Mouse (Mus musculus) MEL (cell line): ENCODE results near the gene Rpap1. TPM values are rescaled to one million over a fixed set of nuclear protein-coding genes. Genes with fewer than 3 reads are reported as not detected.

Source experiments
- DNase-seq: peaks from one replicate; pipeline ENCODE4 v3.0.0; 2011; ENCODE audit warnings: low read depth, low spot score
- H3K27ac ChIP-seq: 2 replicates; pipeline ENCODE4 v1.5.1; 2012; ENCODE audit warnings: low read depth, mild to moderate bottlenecking, control low read depth, low read length, moderate library complexity; ENCODE audit not compliant: control insufficient read depth
- H3K27me3 ChIP-seq, 2 experiments: fragments of 150-350 bp in 1 of 2; sonication (generic) in 1 of 2; 2 replicates each; pipeline ENCODE4 v1.6.1; 2012; ENCODE audit warnings: low read length in 2 of 2, mild to moderate bottlenecking in 2 of 2, improper control_type of control experiment in 1 of 2, moderate library complexity in 1 of 2; ENCODE audit not compliant: insufficient read depth in 2 of 2, control insufficient read depth in 1 of 2
- H3K36me3 ChIP-seq, 2 experiments: 2 replicates each; pipeline ENCODE4 v1.6.1; 2012 to 2014; ENCODE audit warnings: low read length in 2 of 2, improper control_type of control experiment in 1 of 2, inconsistent platforms in 1 of 2, mild to moderate bottlenecking in 1 of 2; ENCODE audit not compliant: insufficient read depth in 2 of 2, control insufficient read depth in 1 of 2
- H3K4me1 ChIP-seq, 2 experiments: fragments of 150-350 bp in 1 of 2; sonication (generic) in 1 of 2; 2 replicates each; pipeline ENCODE4 v1.6.1; 2012; ENCODE audit warnings: low read length in 2 of 2, improper control_type of control experiment in 1 of 2, mild to moderate bottlenecking in 1 of 2; ENCODE audit not compliant: insufficient read depth in 2 of 2, control insufficient read depth in 1 of 2
- H3K4me3 ChIP-seq, 2 experiments: fragments of 150-350 bp in 1 of 2; sonication (generic) in 1 of 2; 2 replicates each; pipeline ENCODE4 v1.5.1; 2012; ENCODE audit warnings: low read depth in 2 of 2, low read length in 2 of 2, mild to moderate bottlenecking in 2 of 2, moderate library complexity in 2 of 2, control low read depth in 1 of 2, improper control_type of control experiment in 1 of 2; ENCODE audit not compliant: control insufficient read depth in 1 of 2, insufficient read depth in 1 of 2
- H3K79me2 ChIP-seq: 2 replicates; pipeline ENCODE4 v1.6.1; 2012; ENCODE audit warnings: mild to moderate bottlenecking, low read length, moderate library complexity; ENCODE audit not compliant: control insufficient read depth, poor library complexity, insufficient read depth
- H3K9ac ChIP-seq: 2 replicates; pipeline ENCODE4 v1.6.1; 2012; ENCODE audit warnings: low read depth, mild to moderate bottlenecking, control low read depth, low read length, moderate library complexity; ENCODE audit not compliant: control insufficient read depth, poor library complexity, severe bottlenecking
- H3K9me3 ChIP-seq: fragments of 150-350 bp; sonication (generic); replicated peaks from 2 replicates; pipeline ENCODE4 v1.6.1; 2012; ENCODE audit warnings: mild to moderate bottlenecking, low read length, improper control_type of control experiment, moderate library complexity; ENCODE audit not compliant: insufficient read depth
- BHLHE40 ChIP-seq: IDR thresholded peaks from 2 replicates; pipeline ENCODE4 v1.6.1; 2012; ENCODE audit warnings: low read depth, mild to moderate bottlenecking, inconsistent platforms, low read length, improper control_type of control experiment, borderline replicate concordance
- CHD1 ChIP-seq: IDR thresholded peaks from 2 replicates; pipeline ENCODE4 v1.6.1; 2012; ENCODE audit warnings: low read depth, mild to moderate bottlenecking, inconsistent platforms, low read length, improper control_type of control experiment
- ELF1 ChIP-seq: IDR thresholded peaks from 2 replicates; pipeline ENCODE4 v1.6.1; 2014; ENCODE audit warnings: low read depth, mild to moderate bottlenecking, inconsistent platforms, low read length, improper control_type of control experiment, moderate library complexity
- EP300 ChIP-seq, 2 experiments: IDR thresholded peaks; 2 replicates each; pipeline ENCODE4 v1.6.1; 2011; ENCODE audit warnings: improper control_type of control experiment in 2 of 2, low read length in 2 of 2, low read depth in 1 of 2, mild to moderate bottlenecking in 1 of 2
- GABPA ChIP-seq: IDR thresholded peaks from 2 replicates; pipeline ENCODE4 v1.6.1; 2012; ENCODE audit warnings: low read depth, mild to moderate bottlenecking, inconsistent platforms, low read length, improper control_type of control experiment, moderate library complexity
- KAT2A ChIP-seq: conservative IDR thresholded peaks from 2 replicates; pipeline ENCODE4 v1.6.1; 2012; ENCODE audit warnings: low read depth, low read length, improper control_type of control experiment, inconsistent platforms
- MAZ ChIP-seq: IDR thresholded peaks from 2 replicates; pipeline ENCODE4 v1.6.1; 2012; ENCODE audit warnings: low read depth, mild to moderate bottlenecking, inconsistent platforms, low read length, improper control_type of control experiment
- MYB ChIP-seq: IDR thresholded peaks from 2 replicates; pipeline ENCODE4 v1.6.1; 2011; ENCODE audit warnings: mild to moderate bottlenecking, low read depth, low read length, improper control_type of control experiment
- NELFE ChIP-seq: IDR thresholded peaks from 2 replicates; pipeline ENCODE4 v1.6.1; 2011; ENCODE audit warnings: low read depth, low read length, improper control_type of control experiment
- POLR2A ChIP-seq, 2 experiments: IDR thresholded peaks; 2 replicates each; pipeline ENCODE4 v1.6.1; 2011 to 2012; ENCODE audit warnings: low read length in 2 of 2, mild to moderate bottlenecking in 2 of 2, control low read depth in 1 of 2, improper control_type of control experiment in 1 of 2, low read depth in 1 of 2, moderate library complexity in 1 of 2; ENCODE audit not compliant: control insufficient read depth in 1 of 2, insufficient read depth in 1 of 2, poor library complexity in 1 of 2
- SIN3A ChIP-seq: IDR thresholded peaks from 2 replicates; pipeline ENCODE4 v1.6.1; 2012; ENCODE audit warnings: low read length, improper control_type of control experiment, inconsistent platforms
- SMC3 ChIP-seq: IDR thresholded peaks from 2 replicates; pipeline ENCODE4 v1.6.1; 2011; ENCODE audit warnings: low read depth, low read length, improper control_type of control experiment
- TAL1 ChIP-seq: IDR thresholded peaks from 2 replicates; pipeline ENCODE4 v1.6.1; 2012; ENCODE audit warnings: mild to moderate bottlenecking, inconsistent platforms, low read length, moderate library complexity, mixed read lengths
- TBP ChIP-seq: IDR thresholded peaks from 2 replicates; pipeline ENCODE4 v1.8.0; 2011; ENCODE audit warnings: low read depth, low read length, improper control_type of control experiment
- TCF12 ChIP-seq: IDR thresholded peaks from 2 replicates; pipeline ENCODE4 v1.6.1; 2014; ENCODE audit warnings: low read depth, mild to moderate bottlenecking, inconsistent platforms, low read length, improper control_type of control experiment, moderate library complexity
- UBTF ChIP-seq: IDR thresholded peaks from 2 replicates; pipeline ENCODE4 v1.6.1; 2012; ENCODE audit warnings: low read depth, mild to moderate bottlenecking, inconsistent platforms, low read length, improper control_type of control experiment, moderate library complexity, borderline replicate concordance; ENCODE audit not compliant: insufficient read depth
- USF1 ChIP-seq: IDR thresholded peaks from 2 replicates; pipeline ENCODE4 v1.6.1; 2014; ENCODE audit warnings: low read depth, mild to moderate bottlenecking, inconsistent platforms, low read length, improper control_type of control experiment, moderate library complexity
- USF2 ChIP-seq, 2 experiments: IDR thresholded peaks; 2 replicates each; pipeline ENCODE4 v1.6.1; 2011 to 2012; ENCODE audit warnings: improper control_type of control experiment in 2 of 2, low read length in 2 of 2, borderline replicate concordance in 1 of 2, inconsistent platforms in 1 of 2, low read depth in 1 of 2, mild to moderate bottlenecking in 1 of 2; ENCODE audit not compliant: insufficient read depth in 1 of 2
- ZNF384 ChIP-seq: IDR thresholded peaks from 2 replicates; pipeline ENCODE4 v1.6.1; 2012; ENCODE audit warnings: low read depth, mild to moderate bottlenecking, inconsistent platforms, low read length, improper control_type of control experiment
- polyA plus RNA-seq, 2 experiments: library from polyadenylated mRNA; stranded (reverse) in 1 of 2; unstranded in 1 of 2; fragments of >175 nt in 1 of 2; fragments of >200 nt in 1 of 2; gene quantifications; 2 replicates each; pipeline versions ENCODE4 v1.2.1 to v1.2.4; 2012; ENCODE audit warnings: low replicate concordance in 2 of 2, low read depth in 1 of 2; ENCODE audit not compliant: insufficient read length in 2 of 2, insufficient read depth in 1 of 2, missing spikeins in 1 of 2
- total RNA-seq: library from RNA; depleted of rRNA; stranded (reverse); fragments of 300-350 nt; gene quantifications from 2 replicates; pipeline ENCODE4 v1.2.3, GENCODE M21; 2012

Gene Rpap1
- total and polyA plus RNA-seq, 3 experiments = 12.9 to 26.8 TPM; not detected in 1

DNA sequence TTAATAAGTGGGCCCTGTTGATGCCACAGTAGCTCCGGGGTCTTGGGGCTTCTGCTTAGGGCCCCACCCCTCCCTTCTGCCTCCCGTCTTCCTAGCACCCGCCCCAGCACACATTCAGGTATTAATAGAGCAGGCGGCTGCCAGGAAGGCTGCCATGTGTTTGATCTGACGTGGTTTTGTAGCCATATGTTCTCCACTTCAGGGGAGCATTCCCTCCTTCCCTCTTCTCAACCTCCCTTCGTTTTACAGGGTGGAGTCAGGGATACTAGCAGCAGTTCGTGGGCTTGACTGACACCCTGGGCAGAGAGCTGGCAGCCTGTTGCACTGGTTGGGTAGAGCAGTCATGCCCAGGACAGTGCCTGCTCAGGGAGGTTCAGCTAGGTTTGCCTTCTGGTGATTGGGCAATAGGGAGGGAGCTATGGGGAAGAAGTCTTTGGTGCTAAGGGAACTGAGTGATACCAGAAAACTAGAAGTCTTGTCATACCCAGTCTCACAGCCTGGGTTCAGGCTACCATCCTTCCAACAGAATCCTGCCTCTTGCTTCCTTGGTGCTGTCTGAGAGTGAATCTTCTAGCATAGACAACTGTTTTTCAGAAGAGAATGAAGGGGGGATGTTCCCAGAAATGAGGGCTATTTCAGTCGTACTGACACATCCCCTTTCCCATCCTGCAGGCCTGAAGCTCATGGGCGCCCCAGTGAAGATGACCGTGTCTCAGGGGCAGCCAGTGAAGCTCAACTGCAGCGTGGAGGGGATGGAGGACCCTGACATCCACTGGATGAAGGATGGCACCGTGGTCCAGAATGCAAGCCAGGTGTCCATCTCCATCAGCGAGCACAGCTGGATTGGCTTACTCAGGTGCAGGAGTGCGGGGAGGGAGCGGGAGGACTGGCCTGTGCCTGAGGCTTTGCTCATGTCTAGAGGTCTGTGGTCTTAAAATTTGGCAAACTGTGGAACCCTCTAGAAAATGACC lies 13.8 kb upstream of the Rpap1 start:
- H3K9ac ChIP-seq = no peak overlapping the region
- no peak for DNase-seq
- peaks cover 3% of the 10 kb centered on the region; the same call in 1 of the 2 replicates for H3K79me2 ChIP-seq
- no peak overlapping the region for H3K4me3 ChIP-seq
- H3K27ac ChIP-seq = no peak overlapping the region
- peaks cover 2 to 12% of the 10 kb centered on the region in 2 experiments; a peak in 3 of 4 replicates for H3K4me1 ChIP-seq
- no peaks in the 10 kb centered on the region for H3K27me3 ChIP-seq
- no peaks in the 10 kb centered on the region for H3K9me3 ChIP-seq
- H3K36me3 ChIP-seq = 0 out of 4 replicates have a peak, but pooled peaks cover 0 to 4% of the 10 kb centered on the region in 2 experiments
- TF ChIP-seq MAZ (no peak), USF2 (IDR thresholded peaks at IDR 0.05; ENCODE audit: borderline replicate concordance in 1 of 2, insufficient read depth in 1 of 2, low read depth in 1 of 2, low read length in 2 of 2) (no peak), MYB (no peak), SIN3A (no peak), ELF1 (no peak), BHLHE40 (no peak), USF1 (no peak), ZNF384 (no peak), POLR2A (IDR thresholded peaks at IDR 0.05; ENCODE audit: control insufficient read depth in 1 of 2, insufficient read depth in 1 of 2, low read depth in 1 of 2, low read length in 2 of 2, poor library complexity in 1 of 2) (no peak), KAT2A (no peak), TBP (no peak), TCF12 (no peak), EP300 (IDR thresholded peaks at IDR 0.05; ENCODE audit: low read depth in 1 of 2, low read length in 2 of 2) (no peak), GABPA (no peak), CHD1 (no peak), UBTF (no peak), TAL1 (no peak), SMC3 (no peak), NELFE (no peak)
